Mouse (Mus musculus): ENCODE measurements around the gene Hmgcs1. TPM values are rescaled to one million over a fixed set of nuclear protein-coding genes. Genes with fewer than 3 reads are reported as not detected.

Hmgcs1 gene
- polyA plus RNA-seq, 1 experiment from 2014 or later = 383 TPM

GRCm38 (mm10) chr13:119709388-119710267 lies 19.4 kb downstream of the Hmgcs1 start:
- DNase-seq (ENCODE audit: low spot score) = no peak
- peaks cover 79% of the 10 kb centered on the region for H3K36me3 ChIP-seq
- H3K4me3 ChIP-seq = no peak overlapping the region
- no peaks in the 10 kb centered on the region for H3K9me3 ChIP-seq
- no peaks in the 10 kb centered on the region for H3K27me3 ChIP-seq (ENCODE audit: insufficient read depth, poor library complexity, severe bottlenecking)
- no peaks in the 10 kb centered on the region for H3K4me1 ChIP-seq (replicated peaks)
- WGBS = 92% methylated on average over 8 of the region's 8 CpGs
- no peak overlapping the region for H3K27ac ChIP-seq

- WGBS = 90% methylated on average over 10 of the region's 10 CpGs
- DNase-seq (ENCODE audit: low spot score) = no peak
- Histone ChIP-seq H3K4me3 (no peak overlapping the region), H3K4me1 (replicated peaks) (no peaks in the 10 kb centered on the region), H3K9me3 (no peaks in the 10 kb centered on the region), H3K36me3 (peaks cover 73% of the 10 kb centered on the region), H3K27me3 (ENCODE audit: insufficient read depth, poor library complexity, severe bottlenecking) (no peaks in the 10 kb centered on the region), H3K27ac (no peak overlapping the region)
Measured at GRCm38 (mm10) chr13:119710268-119710610, 20.1 kb downstream of the Hmgcs1 start.

- no peak for DNase-seq (ENCODE audit: low spot score)
- H3K4me1 ChIP-seq (replicated peaks) = no peaks in the 10 kb centered on the region
- H3K36me3 ChIP-seq = peaks cover 53% of the 10 kb centered on the region
- H3K4me3 ChIP-seq = no peak overlapping the region
- WGBS = 92% methylated on average over 11 of the region's 11 CpGs
- H3K9me3 ChIP-seq = no peaks in the 10 kb centered on the region
- H3K27ac ChIP-seq = no peak overlapping the region
- no peaks in the 10 kb centered on the region for H3K27me3 ChIP-seq (ENCODE audit: insufficient read depth, poor library complexity, severe bottlenecking)
Measured at GRCm38 (mm10) chr13:119712463-119712862, 22.3 kb downstream of the Hmgcs1 start.

- no peaks in the 10 kb centered on the region for H3K27me3 ChIP-seq (ENCODE audit: insufficient read depth, poor library complexity, severe bottlenecking)
- H3K9me3 ChIP-seq = no peaks in the 10 kb centered on the region
- H3K4me1 ChIP-seq (replicated peaks) = no peaks in the 10 kb centered on the region
- H3K36me3 ChIP-seq = peaks cover 45% of the 10 kb centered on the region
- DNase-seq (ENCODE audit: low spot score) = no peak
- WGBS = 72% methylated on average over 8 of the region's 8 CpGs
- H3K4me3 ChIP-seq = no peak overlapping the region
- no peak overlapping the region for H3K27ac ChIP-seq
Measured at GRCm38 (mm10) chr13:119713107-119713787, 23.1 kb downstream of the Hmgcs1 start.

GRCm38 (mm10) chr13:119713821-119714220 lies 23.6 kb downstream of the Hmgcs1 start:
- Histone ChIP-seq H3K4me1 (replicated peaks) (no peaks in the 10 kb centered on the region), H3K36me3 (peaks cover 40% of the 10 kb centered on the region), H3K27me3 (ENCODE audit: insufficient read depth, poor library complexity, severe bottlenecking) (no peaks in the 10 kb centered on the region), H3K27ac (no peak overlapping the region), H3K9me3 (no peaks in the 10 kb centered on the region), H3K4me3 (no peak overlapping the region)
- WGBS = 70% methylated on average over 9 of the region's 9 CpGs
- DNase-seq (ENCODE audit: low spot score) = no peak

- Histone ChIP-seq H3K4me3 (no peak overlapping the region), H3K4me1 (replicated peaks) (no peaks in the 10 kb centered on the region), H3K9me3 (no peaks in the 10 kb centered on the region), H3K27me3 (ENCODE audit: insufficient read depth, poor library complexity, severe bottlenecking) (no peaks in the 10 kb centered on the region), H3K27ac (no peak overlapping the region), H3K36me3 (peaks cover 17% of the 10 kb centered on the region)
- no peak for DNase-seq (ENCODE audit: low spot score)
- 84% methylated on average over 2 of the region's 2 CpGs for WGBS
Measured at GRCm38 (mm10) chr13:119716105-119716504, 25.9 kb downstream of the Hmgcs1 start.

- WGBS = 95% methylated on average over 3 of the region's 3 CpGs
- no peaks in the 10 kb centered on the region for H3K9me3 ChIP-seq
- H3K27me3 ChIP-seq (ENCODE audit: insufficient read depth, poor library complexity, severe bottlenecking) = no peaks in the 10 kb centered on the region
- DNase-seq (ENCODE audit: low spot score) = no peak
- H3K4me1 ChIP-seq (replicated peaks) = no peaks in the 10 kb centered on the region
- H3K27ac ChIP-seq = no peak overlapping the region
- no peak overlapping the region for H3K4me3 ChIP-seq
- H3K36me3 ChIP-seq = no peaks in the 10 kb centered on the region
Measured at GRCm38 (mm10) chr13:119722447-119722846, 32.3 kb downstream of the Hmgcs1 start.

- Histone ChIP-seq H3K9me3 (no peaks in the 10 kb centered on the region), H3K36me3 (no peaks in the 10 kb centered on the region), H3K4me1 (replicated peaks) (peaks cover 8% of the 10 kb centered on the region), H3K27ac (no peak overlapping the region), H3K27me3 (ENCODE audit: insufficient read depth, poor library complexity, severe bottlenecking) (no peaks in the 10 kb centered on the region), H3K4me3 (no peak overlapping the region)
- DNase-seq (ENCODE audit: low spot score) = no peak
- WGBS = 81% methylated on average over 5 of the region's 5 CpGs
Measured at GRCm38 (mm10) chr13:119723368-119723767, 33.2 kb downstream of the Hmgcs1 start.

- Histone ChIP-seq H3K27me3 (ENCODE audit: insufficient read depth, poor library complexity, severe bottlenecking) (no peaks in the 10 kb centered on the region), H3K9me3 (no peaks in the 10 kb centered on the region), H3K4me3 (no peak overlapping the region), H3K27ac (no peak overlapping the region), H3K36me3 (no peaks in the 10 kb centered on the region), H3K4me1 (replicated peaks) (peaks cover 8% of the 10 kb centered on the region)
- DNase-seq (ENCODE audit: low spot score) = no peak
- WGBS = 87% methylated on average over 7 of the region's 7 CpGs
Measured at GRCm38 (mm10) chr13:119724541-119724940, 34.4 kb downstream of the Hmgcs1 start.

- no peaks in the 10 kb centered on the region for H3K27me3 ChIP-seq (ENCODE audit: insufficient read depth, poor library complexity, severe bottlenecking)
- H3K9me3 ChIP-seq = no peaks in the 10 kb centered on the region
- H3K27ac ChIP-seq = peak overlapping the region; percentile 50; the same call in 1 of the 2 replicates
- 65% methylated on average over 26 of the region's 26 CpGs for WGBS
- peaks cover 8% of the 10 kb centered on the region for H3K4me1 ChIP-seq (replicated peaks)
- no peak for DNase-seq (ENCODE audit: low spot score)
- H3K4me3 ChIP-seq = no peak overlapping the region
- H3K36me3 ChIP-seq = no peaks in the 10 kb centered on the region
Measured at GRCm38 (mm10) chr13:119727608-119728387, 37.6 kb downstream of the Hmgcs1 start.

GRCm38 (mm10) chr13:119729406-119729805 lies 39.2 kb downstream of the Hmgcs1 start:
- H3K27me3 ChIP-seq (ENCODE audit: insufficient read depth, poor library complexity, severe bottlenecking) = no peaks in the 10 kb centered on the region
- no peak overlapping the region for H3K27ac ChIP-seq
- no peak overlapping the region for H3K4me3 ChIP-seq
- H3K9me3 ChIP-seq = no peaks in the 10 kb centered on the region
- no peaks in the 10 kb centered on the region for H3K36me3 ChIP-seq
- peaks cover 8% of the 10 kb centered on the region for H3K4me1 ChIP-seq (replicated peaks)
- no peak for DNase-seq (ENCODE audit: low spot score)
- 88% methylated on average over 7 of the region's 7 CpGs for WGBS

- H3K36me3 ChIP-seq = no peaks in the 10 kb centered on the region
- no peaks in the 10 kb centered on the region for H3K9me3 ChIP-seq
- no peaks in the 10 kb centered on the region for H3K27me3 ChIP-seq (ENCODE audit: insufficient read depth, poor library complexity, severe bottlenecking)
- H3K4me1 ChIP-seq (replicated peaks) = peaks cover 8% of the 10 kb centered on the region
- WGBS = 52% methylated on average over 6 of the region's 6 CpGs
- H3K27ac ChIP-seq = no peak overlapping the region
- H3K4me3 ChIP-seq = no peak overlapping the region
- DNase-seq (ENCODE audit: low spot score) = no peak
Measured at GRCm38 (mm10) chr13:119731448-119731847, 41.3 kb downstream of the Hmgcs1 start.
